Mouse (Mus musculus) MEL (cell line): ENCODE measurements around the gene Qdpr. TPM values are rescaled to one million over a fixed set of nuclear protein-coding genes. Genes with fewer than 3 reads are reported as not detected.

Experiments used
- DNase-seq: peaks from one replicate; pipeline ENCODE4 v3.0.0; 2011; ENCODE audit warnings: low read depth, low spot score
- H3K27ac ChIP-seq: 2 replicates; pipeline ENCODE4 v1.5.1; 2012; ENCODE audit warnings: low read depth, mild to moderate bottlenecking, control low read depth, low read length, moderate library complexity; ENCODE audit not compliant: control insufficient read depth
- H3K27me3 ChIP-seq, 2 experiments: fragments of 150-350 bp in 1 of 2; sonication (generic) in 1 of 2; 2 replicates each; pipeline ENCODE4 v1.6.1; 2012; ENCODE audit warnings: low read length in 2 of 2, mild to moderate bottlenecking in 2 of 2, improper control_type of control experiment in 1 of 2, moderate library complexity in 1 of 2; ENCODE audit not compliant: insufficient read depth in 2 of 2, control insufficient read depth in 1 of 2
- H3K36me3 ChIP-seq, 2 experiments: 2 replicates each; pipeline ENCODE4 v1.6.1; 2012 to 2014; ENCODE audit warnings: low read length in 2 of 2, improper control_type of control experiment in 1 of 2, inconsistent platforms in 1 of 2, mild to moderate bottlenecking in 1 of 2; ENCODE audit not compliant: insufficient read depth in 2 of 2, control insufficient read depth in 1 of 2
- H3K4me1 ChIP-seq, 2 experiments: fragments of 150-350 bp in 1 of 2; sonication (generic) in 1 of 2; 2 replicates each; pipeline ENCODE4 v1.6.1; 2012; ENCODE audit warnings: low read length in 2 of 2, improper control_type of control experiment in 1 of 2, mild to moderate bottlenecking in 1 of 2; ENCODE audit not compliant: insufficient read depth in 2 of 2, control insufficient read depth in 1 of 2
- H3K4me3 ChIP-seq, 2 experiments: fragments of 150-350 bp in 1 of 2; sonication (generic) in 1 of 2; 2 replicates each; pipeline ENCODE4 v1.5.1; 2012; ENCODE audit warnings: low read depth in 2 of 2, low read length in 2 of 2, mild to moderate bottlenecking in 2 of 2, moderate library complexity in 2 of 2, control low read depth in 1 of 2, improper control_type of control experiment in 1 of 2; ENCODE audit not compliant: control insufficient read depth in 1 of 2, insufficient read depth in 1 of 2
- H3K79me2 ChIP-seq: 2 replicates; pipeline ENCODE4 v1.6.1; 2012; ENCODE audit warnings: mild to moderate bottlenecking, low read length, moderate library complexity; ENCODE audit not compliant: control insufficient read depth, poor library complexity, insufficient read depth
- H3K9ac ChIP-seq: 2 replicates; pipeline ENCODE4 v1.6.1; 2012; ENCODE audit warnings: low read depth, mild to moderate bottlenecking, control low read depth, low read length, moderate library complexity; ENCODE audit not compliant: control insufficient read depth, poor library complexity, severe bottlenecking
- H3K9me3 ChIP-seq: fragments of 150-350 bp; sonication (generic); replicated peaks from 2 replicates; pipeline ENCODE4 v1.6.1; 2012; ENCODE audit warnings: mild to moderate bottlenecking, low read length, improper control_type of control experiment, moderate library complexity; ENCODE audit not compliant: insufficient read depth
- BHLHE40 ChIP-seq: IDR thresholded peaks from 2 replicates; pipeline ENCODE4 v1.6.1; 2012; ENCODE audit warnings: low read depth, mild to moderate bottlenecking, inconsistent platforms, low read length, improper control_type of control experiment, borderline replicate concordance
- CHD2 ChIP-seq: IDR thresholded peaks from 2 replicates; pipeline ENCODE4 v1.6.1; 2011; ENCODE audit warnings: low read length, improper control_type of control experiment
- E2F4 ChIP-seq: IDR thresholded peaks from 2 replicates; pipeline ENCODE4 v1.6.1; 2011; ENCODE audit warnings: low read depth, low read length, improper control_type of control experiment, borderline replicate concordance
- EP300 ChIP-seq, 2 experiments: IDR thresholded peaks; 2 replicates each; pipeline ENCODE4 v1.6.1; 2011; ENCODE audit warnings: improper control_type of control experiment in 2 of 2, low read length in 2 of 2, low read depth in 1 of 2, mild to moderate bottlenecking in 1 of 2
- GABPA ChIP-seq: IDR thresholded peaks from 2 replicates; pipeline ENCODE4 v1.6.1; 2012; ENCODE audit warnings: low read depth, mild to moderate bottlenecking, inconsistent platforms, low read length, improper control_type of control experiment, moderate library complexity
- JUND ChIP-seq: IDR thresholded peaks from 2 replicates; pipeline ENCODE4 v1.6.1; 2011; ENCODE audit warnings: low read depth, mild to moderate bottlenecking, improper control_type of control experiment, low read length
- MAFK ChIP-seq: IDR thresholded peaks from 2 replicates; pipeline ENCODE4 v1.6.1; 2011; ENCODE audit warnings: low read depth, mild to moderate bottlenecking, low read length, improper control_type of control experiment, borderline replicate concordance
- MAX ChIP-seq: IDR thresholded peaks from 2 replicates; pipeline ENCODE4 v1.6.1; 2011; ENCODE audit warnings: low read length, improper control_type of control experiment
- MAZ ChIP-seq: IDR thresholded peaks from 2 replicates; pipeline ENCODE4 v1.6.1; 2012; ENCODE audit warnings: low read depth, mild to moderate bottlenecking, inconsistent platforms, low read length, improper control_type of control experiment
- NELFE ChIP-seq: IDR thresholded peaks from 2 replicates; pipeline ENCODE4 v1.6.1; 2011; ENCODE audit warnings: low read depth, low read length, improper control_type of control experiment
- POLR2AphosphoS5 ChIP-seq: IDR thresholded peaks from 2 replicates; pipeline ENCODE4 v1.6.1; 2012; ENCODE audit warnings: low read depth, borderline replicate concordance, mild to moderate bottlenecking, inconsistent platforms, low read length, moderate library complexity, mixed read lengths
- RAD21 ChIP-seq: IDR thresholded peaks from 2 replicates; pipeline ENCODE4 v1.6.1; 2011; ENCODE audit warnings: mild to moderate bottlenecking, low read depth, low read length, improper control_type of control experiment
- RCOR1 ChIP-seq: IDR thresholded peaks from 2 replicates; pipeline ENCODE4 v1.6.1; 2012; ENCODE audit warnings: low read depth, mild to moderate bottlenecking, inconsistent platforms, low read length, improper control_type of control experiment
- SIN3A ChIP-seq: IDR thresholded peaks from 2 replicates; pipeline ENCODE4 v1.6.1; 2012; ENCODE audit warnings: low read length, improper control_type of control experiment, inconsistent platforms
- SMC3 ChIP-seq: IDR thresholded peaks from 2 replicates; pipeline ENCODE4 v1.6.1; 2011; ENCODE audit warnings: low read depth, low read length, improper control_type of control experiment
- TCF12 ChIP-seq: IDR thresholded peaks from 2 replicates; pipeline ENCODE4 v1.6.1; 2014; ENCODE audit warnings: low read depth, mild to moderate bottlenecking, inconsistent platforms, low read length, improper control_type of control experiment, moderate library complexity
- USF1 ChIP-seq: IDR thresholded peaks from 2 replicates; pipeline ENCODE4 v1.6.1; 2014; ENCODE audit warnings: low read depth, mild to moderate bottlenecking, inconsistent platforms, low read length, improper control_type of control experiment, moderate library complexity
- ZKSCAN1 ChIP-seq: IDR thresholded peaks from 2 replicates; pipeline ENCODE4 v1.6.1; 2012; ENCODE audit warnings: low read depth, mild to moderate bottlenecking, inconsistent platforms, low read length, improper control_type of control experiment, moderate library complexity
- ZNF384 ChIP-seq: IDR thresholded peaks from 2 replicates; pipeline ENCODE4 v1.6.1; 2012; ENCODE audit warnings: low read depth, mild to moderate bottlenecking, inconsistent platforms, low read length, improper control_type of control experiment
- polyA plus RNA-seq, 2 experiments: library from polyadenylated mRNA; stranded (reverse) in 1 of 2; unstranded in 1 of 2; fragments of >175 nt in 1 of 2; fragments of >200 nt in 1 of 2; gene quantifications; 2 replicates each; pipeline versions ENCODE4 v1.2.1 to v1.2.4; 2012; ENCODE audit warnings: low replicate concordance in 2 of 2, low read depth in 1 of 2; ENCODE audit not compliant: insufficient read length in 2 of 2, insufficient read depth in 1 of 2, missing spikeins in 1 of 2
- total RNA-seq: library from RNA; depleted of rRNA; stranded (reverse); fragments of 300-350 nt; gene quantifications from 2 replicates; pipeline ENCODE4 v1.2.3, GENCODE M21; 2012

Qdpr gene
- total and polyA plus RNA-seq, 3 experiments, result 119 to 226 TPM; not detected in 1

DNA sequence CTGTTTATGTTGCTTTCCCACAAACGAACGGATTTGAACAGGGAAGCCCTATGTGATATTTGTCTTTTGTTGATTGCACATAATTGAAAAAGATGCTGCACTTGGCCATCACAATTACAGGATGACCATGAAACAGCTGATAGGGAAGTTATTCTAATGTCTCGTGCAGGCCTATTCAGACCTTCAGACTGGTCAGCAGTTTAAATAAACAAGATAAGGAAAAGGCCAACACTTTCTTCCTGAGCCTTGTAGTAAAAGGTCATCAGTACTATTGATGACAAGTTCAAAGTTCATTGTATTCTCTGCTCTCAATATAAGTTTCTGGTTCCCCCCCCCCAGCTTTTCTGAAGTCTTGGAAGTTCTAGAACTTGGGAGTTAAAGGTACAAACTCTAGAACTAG lies 32.6 kb upstream of the Qdpr start:
- no peak for DNase-seq
- Histone ChIP-seq H3K4me3 (no peak overlapping the region), H3K9ac (no peak overlapping the region), H3K36me3 (no peaks in the 10 kb centered on the region), H3K79me2 (no peaks in the 10 kb centered on the region), H3K4me1 (no peaks in the 10 kb centered on the region), H3K27ac (no peak overlapping the region), H3K27me3 (peaks cover 17 to 19% of the 10 kb centered on the region in 2 experiments), H3K9me3 (no peaks in the 10 kb centered on the region)
- no peak for TF ChIP-seq GABPA

DNA sequence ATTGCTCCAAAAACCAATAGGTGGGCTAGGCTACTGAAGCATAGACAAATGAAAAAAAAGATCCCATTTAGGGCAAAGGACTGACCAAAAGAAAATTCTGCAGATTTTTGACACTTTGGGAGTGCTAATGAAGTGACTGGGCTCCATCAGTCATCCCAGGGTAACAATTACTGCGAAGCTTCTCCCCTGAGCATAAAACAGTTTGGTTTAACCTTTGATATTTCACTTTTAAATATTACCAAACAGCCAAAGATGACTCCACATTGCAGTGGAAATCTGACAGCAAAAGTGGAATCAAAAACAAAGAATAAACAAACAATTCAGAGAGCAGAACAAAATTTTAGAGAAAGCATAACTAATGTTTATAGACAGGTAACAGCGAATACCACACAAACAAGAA lies 31.1 kb upstream of the Qdpr start:
- DNase-seq, result no peak
- Histone ChIP-seq H3K9me3 (no peaks in the 10 kb centered on the region), H3K36me3 (no peaks in the 10 kb centered on the region), H3K27me3 (peaks cover 6 to 14% of the 10 kb centered on the region in 2 experiments), H3K9ac (no peak overlapping the region), H3K27ac (no peak overlapping the region), H3K79me2 (no peaks in the 10 kb centered on the region), H3K4me1 (no peaks in the 10 kb centered on the region), H3K4me3 (no peak overlapping the region)
- TF ChIP-seq RAD21 (no peak), CHD2 (no peak), E2F4 (no peak), USF1 (no peak), SIN3A (no peak), NELFE (no peak), SMC3 (no peak), JUND (no peak), MAFK (no peak), RCOR1 (no peak), EP300 (IDR thresholded peaks at IDR 0.05; ENCODE audit: low read depth in 1 of 2, low read length in 2 of 2) (no peak), TCF12 (no peak), BHLHE40 (no peak), ZKSCAN1 (no peak)

DNA sequence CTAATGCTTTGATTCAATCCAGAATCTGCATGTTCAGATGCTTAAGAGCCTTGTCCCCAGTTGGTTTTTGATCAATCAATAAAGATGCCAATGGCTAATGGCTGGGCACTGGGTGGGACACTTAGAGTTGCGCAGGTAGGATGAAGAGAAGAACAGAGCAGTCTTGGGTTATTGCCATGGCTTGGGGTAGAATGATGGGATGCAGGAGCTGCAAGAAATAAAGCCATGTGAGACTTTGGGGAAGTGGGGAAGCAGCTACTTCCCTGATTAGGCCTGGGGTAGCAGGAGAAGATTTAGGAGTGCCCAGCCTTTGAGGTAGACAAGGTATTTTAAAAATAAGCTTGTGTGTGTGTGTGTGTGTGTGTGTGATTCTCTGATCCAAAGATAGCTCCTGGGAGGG lies 30.0 kb upstream of the Qdpr start:
- peaks cover 6 to 14% of the 10 kb centered on the region in 2 experiments for H3K27me3 ChIP-seq
- H3K27ac ChIP-seq, result no peak overlapping the region
- no peaks in the 10 kb centered on the region for H3K9me3 ChIP-seq
- H3K9ac ChIP-seq, result no peak overlapping the region
- H3K79me2 ChIP-seq, result no peaks in the 10 kb centered on the region
- no peak overlapping the region for H3K4me3 ChIP-seq
- H3K36me3 ChIP-seq, result no peaks in the 10 kb centered on the region
- no peak for DNase-seq
- TF ChIP-seq MAZ, result no peak
- TF ChIP-seq NELFE, result no peak
- TF ChIP-seq E2F4, result no peak
- TF ChIP-seq POLR2AphosphoS5, result no peak
- TF ChIP-seq ZNF384, result no peak
- no peak for TF ChIP-seq MAX
- TF ChIP-seq, all 39 proteins: peak for 0
- no peaks in the 10 kb centered on the region for H3K4me1 ChIP-seq
